Mouse (Mus musculus) CH12F3 (cell line): ENCODE results near the gene Supt6.
"Not testable (repeated sequence)": the region's sequence is repeated elsewhere in the genome, so short reads cannot be mapped to it uniquely, and the experiment has no call there.

Experiments used
- in situ Hi-C: fragments of 300-500 bp; cut with MboI; formaldehyde crosslinking; loops from 2 replicates; pipeline ENCODE4 v1.14.3; 2020; ENCODE audit warnings: low sequenced_read_pairs

Gene Supt6

GRCm38 (mm10) chr11:78223586-78223985 is 22.2 kb downstream of the Supt6 start:
- in situ Hi-C loops: no loop called here

DNA sequence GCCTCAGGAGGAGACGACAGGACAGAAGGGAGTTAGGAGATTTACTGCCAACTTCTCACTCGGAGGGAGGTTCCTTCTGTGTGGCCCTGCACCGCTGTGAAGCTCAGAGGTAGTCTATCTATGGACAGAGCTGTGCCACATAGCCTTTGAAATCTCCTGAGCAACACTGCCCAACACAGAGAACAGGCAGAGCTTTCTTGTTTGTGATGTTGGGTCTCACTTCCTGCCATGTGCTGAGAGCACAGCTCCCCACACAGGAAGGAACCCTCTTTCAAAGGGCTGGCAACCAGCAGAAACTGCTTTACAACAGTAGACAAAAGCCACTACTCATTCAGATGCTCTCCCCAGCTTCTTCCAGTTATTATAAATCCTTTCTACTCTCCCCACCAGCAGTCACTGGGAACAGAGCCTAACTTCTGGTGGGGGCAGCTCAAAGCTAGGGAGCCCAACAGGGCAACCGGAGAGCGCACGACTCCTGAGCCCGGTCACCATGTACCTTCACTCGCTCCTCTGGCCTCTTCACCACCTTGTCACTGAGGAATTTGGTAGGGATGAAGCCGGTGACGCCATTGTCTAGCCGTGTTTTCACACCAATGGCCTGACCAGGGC is 30.0 kb downstream of the Supt6 start:
- in situ Hi-C loops: no loop called here

DNA sequence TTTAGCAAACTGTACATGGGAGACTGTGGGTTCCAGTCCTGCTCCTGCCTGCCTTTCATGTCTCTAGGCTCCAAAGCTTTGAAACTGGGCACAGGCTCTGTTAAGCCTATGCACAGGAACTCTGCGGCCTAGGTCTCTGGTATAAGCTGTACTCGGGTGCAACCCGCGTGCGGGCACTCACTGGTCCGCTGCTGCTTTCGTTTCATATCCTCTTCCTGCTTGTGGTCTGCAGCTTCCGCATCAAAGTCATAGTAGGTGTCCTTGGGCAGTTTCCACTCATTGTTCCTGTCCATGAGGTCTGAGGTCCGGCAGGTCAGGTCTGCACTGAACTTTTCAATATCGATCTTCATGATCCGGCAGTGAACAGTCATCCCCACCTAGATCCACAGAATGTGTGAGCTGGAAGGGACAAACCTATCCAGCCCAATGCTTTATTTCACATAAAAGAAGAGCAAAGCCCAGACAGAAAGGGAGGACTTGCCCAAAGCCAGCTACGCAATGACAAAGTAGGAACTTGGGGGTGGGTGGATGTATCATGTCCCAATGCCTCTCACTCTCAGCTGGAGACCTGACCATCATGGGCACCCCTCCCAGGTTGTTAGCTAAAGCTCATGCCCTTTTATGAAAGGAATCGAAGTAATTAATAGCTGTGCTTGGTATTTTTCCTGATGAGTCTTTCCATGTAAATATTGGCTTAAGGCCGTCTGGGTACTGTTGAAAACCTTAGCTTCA is 32.5 kb downstream of the Supt6 start:
- in situ Hi-C loops: no loop called here

GRCm38 (mm10) chr11:78211513-78211912 is 34.3 kb downstream of the Supt6 start:
- in situ Hi-C loops: no loop called here

- in situ Hi-C loops: no loop called here
Measured at GRCm38 (mm10) chr11:78210615-78211014, 35.2 kb downstream of the Supt6 start.

DNA sequence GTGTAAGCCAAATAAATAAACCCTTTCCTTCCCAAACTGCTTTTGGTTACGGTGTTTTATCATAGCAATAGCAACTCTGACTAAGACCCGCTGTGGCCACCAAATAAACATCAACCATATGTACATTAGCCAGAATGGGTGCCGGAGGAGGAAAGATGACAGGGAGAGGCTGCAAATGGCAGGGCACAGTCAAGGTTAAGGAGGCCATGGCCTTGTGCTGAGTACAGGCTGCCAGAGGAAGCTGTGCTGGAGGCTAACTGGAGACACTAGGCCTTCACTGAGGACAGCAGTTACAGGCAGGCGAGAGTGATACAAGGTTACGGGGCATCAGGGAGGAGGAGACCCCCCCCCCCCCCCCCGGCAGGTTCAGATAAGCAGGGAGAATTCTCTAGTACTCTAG is 35.9 kb downstream of the Supt6 start:
- in situ Hi-C loops: no loop called here

- in situ Hi-C loops: no loop called here
Measured at GRCm38 (mm10) chr11:78207190-78207589, 38.6 kb downstream of the Supt6 start.

GRCm38 (mm10) chr11:78205361-78206206 is 40.2 kb downstream of the Supt6 start:
- in situ Hi-C loops: no loop called here

DNA sequence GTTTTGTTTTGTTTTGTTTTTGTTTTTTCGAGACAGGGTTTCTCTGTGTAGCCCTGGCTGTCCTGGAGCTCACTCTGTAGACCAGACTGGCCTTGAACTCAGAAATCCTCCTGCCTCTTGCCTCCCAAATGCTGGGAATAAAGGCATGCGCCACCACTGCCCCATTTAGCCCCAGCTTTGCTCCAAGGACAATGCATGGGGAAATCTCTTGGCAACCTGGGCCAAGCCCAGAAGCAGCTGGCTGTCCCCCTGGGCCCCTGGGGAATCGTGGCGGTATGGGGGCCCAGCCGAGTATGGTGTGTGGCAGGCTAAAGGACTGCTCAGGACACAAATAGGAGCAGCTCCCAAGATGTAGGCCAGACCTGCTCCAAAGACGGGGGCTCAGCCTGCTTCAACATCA is 41.5 kb downstream of the Supt6 start:
- in situ Hi-C loops: no loop called here

GRCm38 (mm10) chr11:78202372-78202771 is 43.4 kb downstream of the Supt6 start:
- in situ Hi-C loops: no loop called here

DNA sequence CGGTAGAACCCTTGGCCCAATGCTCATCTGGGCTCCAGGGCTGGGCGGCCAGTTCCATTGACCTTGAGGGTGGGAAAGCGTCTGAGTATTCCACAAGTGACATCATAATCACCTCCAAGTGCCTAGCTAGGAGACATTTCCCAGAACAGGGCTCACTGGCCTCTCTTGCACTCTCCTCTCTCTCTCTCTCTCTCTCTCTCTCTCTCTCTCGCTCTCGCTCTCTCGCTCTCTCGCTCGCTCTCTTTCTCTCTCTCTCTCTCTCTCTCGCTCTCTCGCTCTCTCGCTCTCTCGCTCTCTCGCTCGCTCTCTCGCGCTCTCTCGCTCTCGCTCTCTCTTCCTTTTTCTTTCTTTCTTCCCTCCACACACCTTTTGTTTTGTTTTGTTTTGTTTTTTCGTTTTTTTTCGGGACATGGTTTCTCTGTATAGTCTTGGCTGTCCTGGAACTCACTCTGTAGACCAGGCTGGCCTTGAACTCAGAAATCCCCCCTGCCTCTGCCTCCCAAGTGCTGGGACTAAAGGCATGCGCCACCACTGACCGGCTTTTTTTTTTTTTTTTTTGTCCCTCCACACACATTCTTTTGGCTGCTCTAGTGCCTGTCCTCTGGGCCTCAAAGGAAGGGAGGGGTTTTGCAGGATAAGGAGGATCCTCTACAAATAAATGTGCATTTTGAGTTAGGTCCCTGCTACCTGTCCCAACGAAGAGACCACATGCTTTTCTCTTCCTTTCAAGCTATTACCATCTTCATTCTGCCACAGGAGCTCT is 50.5 kb downstream of the Supt6 start:
- in situ Hi-C loops: no loop called here

GRCm38 (mm10) chr11:78194411-78195100 is 51.2 kb downstream of the Supt6 start:
- in situ Hi-C loops: no loop called here

GRCm38 (mm10) chr11:78193113-78193512 is 52.7 kb downstream of the Supt6 start, which contains the start of gene Proca1:
Gene Proca1, plus strand, starts transcription at chr11:78193392.
- in situ Hi-C loops: no loop called here

DNA sequence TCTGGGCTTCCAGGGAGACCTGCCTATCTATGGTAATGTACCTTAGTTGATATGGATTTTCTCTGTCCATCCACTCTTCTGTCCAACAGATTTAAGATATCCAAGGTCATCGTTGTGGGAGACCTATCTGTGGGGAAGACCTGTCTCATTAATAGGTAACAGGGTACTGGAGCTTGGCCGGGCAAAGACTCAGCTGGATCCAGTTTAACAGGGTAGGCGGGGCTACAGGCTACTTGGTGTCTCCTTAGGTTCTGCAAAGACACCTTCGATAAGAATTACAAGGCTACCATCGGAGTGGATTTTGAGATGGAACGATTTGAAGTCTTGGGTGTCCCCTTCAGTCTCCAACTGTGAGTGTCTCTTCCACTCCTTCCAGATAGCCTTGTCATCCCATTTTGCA is 55.7 kb downstream of the Supt6 start:
- in situ Hi-C loops: no loop called here

GRCm38 (mm10) chr11:78189234-78190040 is 56.4 kb downstream of the Supt6 start:
- in situ Hi-C loops: no loop called here

GRCm38 (mm10) chr11:78188331-78189233 is 57.2 kb downstream of the Supt6 start, which contains the start of gene Rab34:
Gene Rab34, plus strand, starts transcription at chr11:78188430.
- in situ Hi-C loops: no loop called here

- in situ Hi-C loops: not testable (repeated sequence)
Measured at GRCm38 (mm10) chr11:78184702-78185101, 61.1 kb downstream of the Supt6 start.

- in situ Hi-C loops: no loop called here
Measured at GRCm38 (mm10) chr11:78183884-78184514, 61.8 kb downstream of the Supt6 start.
